19 mouse cellular contexts compared by ENCODE assay signal in genomic region chr11:98584629-98585177, GRCm38 (mm10). TPM values are rescaled to one million over a fixed set of nuclear protein-coding genes. Genes with fewer than 3 reads are reported as not detected.
DNase-seq lines count a peak whose midpoint lies in the region; ATAC-seq and TF ChIP-seq lines count a peak whose summit lies in the region.
"Had no signal": no experiment of that assay in that cellular context is flagged by ENCODE, and none has a peak within 500 bp of the region (broad histone marks: within the 10 kb centered on the region; RNA-seq: fewer than 3 reads in every experiment).

No protein-coding gene starts in this region.

- peaks cover 7% of the 10 kb centered on the region for H3K36me3 ChIP-seq in heart, embryonic 11.5 days (ENCODE audit: control insufficient read depth, insufficient read depth, low read length)
- H3K36me3 ChIP-seq in midbrain, embryonic 15.5 days (replicated peaks) = peaks cover 16% of the 10 kb centered on the region; the same call in 1 of the 2 replicates
- peaks cover 17% of the 10 kb centered on the region for H3K36me3 ChIP-seq in midbrain, postnatal 0 days (ENCODE audit: insufficient read depth, low read length)
- H3K36me3 ChIP-seq in intestine, embryonic 15.5 days = peaks cover 18% of the 10 kb centered on the region
- H3K36me3 ChIP-seq in liver, embryonic 15.5 days (replicated peaks) = peaks cover 18% of the 10 kb centered on the region

- no peak overlapping the region for H3K27ac ChIP-seq in heart, embryonic 11.5 days (ENCODE audit: low read depth, low read length)
- no peak overlapping the region for H3K27ac ChIP-seq in midbrain, embryonic 15.5 days
- no peak overlapping the region for H3K27ac ChIP-seq in midbrain, postnatal 0 days (ENCODE audit: low read depth, low read length)
- H3K27ac ChIP-seq in intestine, embryonic 15.5 days = no peak overlapping the region
- peak overlapping the region; percentile 100 for H3K27ac ChIP-seq in liver, embryonic 15.5 days (replicated peaks)
- H3K27ac ChIP-seq: forebrain, embryonic 15.5 days; hindbrain, embryonic 14.5 days had no signal

- TF ChIP-seq CTCF in midbrain, postnatal 0 days (IDR thresholded peaks at IDR 0.05) = no peak

- peaks cover 80% of the 10 kb centered on the region for H3K4me1 ChIP-seq in heart, embryonic 11.5 days (ENCODE audit: control insufficient read depth, insufficient read depth, low read length)
- H3K4me1 ChIP-seq in midbrain, embryonic 15.5 days = peaks cover 36% of the 10 kb centered on the region
- peaks cover 20% of the 10 kb centered on the region for H3K4me1 ChIP-seq in midbrain, postnatal 0 days (ENCODE audit: insufficient read depth, low read length)
- peaks cover 59% of the 10 kb centered on the region for H3K4me1 ChIP-seq in intestine, embryonic 15.5 days (replicated peaks)
- H3K4me1 ChIP-seq in liver, embryonic 15.5 days (replicated peaks) = peaks cover 94% of the 10 kb centered on the region

- H3K9ac ChIP-seq in heart, embryonic 11.5 days (ENCODE audit: low read depth, low read length) = peak overlapping the region; percentile 34
- H3K9ac ChIP-seq in midbrain, embryonic 15.5 days = no peak overlapping the region
- H3K9ac ChIP-seq in midbrain, postnatal 0 days (replicated peaks; ENCODE audit: low read length, poor library complexity, severe bottlenecking) = no peak overlapping the region
- no peak overlapping the region for H3K9ac ChIP-seq in intestine, embryonic 15.5 days
- peak overlapping the region; percentile 77 for H3K9ac ChIP-seq in liver, embryonic 15.5 days
- H3K9ac ChIP-seq: forebrain, embryonic 15.5 days; hindbrain, embryonic 14.5 days had no signal

- H3K4me2 ChIP-seq in heart, embryonic 11.5 days = peak overlapping the region; percentile 81
- 0 out of 2 replicates have a peak overlapping the region, but pooled peaks have one; percentile 73 for H3K4me2 ChIP-seq in midbrain, embryonic 15.5 days
- no peak overlapping the region for H3K4me2 ChIP-seq in midbrain, postnatal 0 days (ENCODE audit: low read depth, low read length, poor library complexity, severe bottlenecking)
- peak overlapping the region; percentile 78 for H3K4me2 ChIP-seq in intestine, embryonic 15.5 days (replicated peaks)
- peak overlapping the region; percentile 84 for H3K4me2 ChIP-seq in liver, embryonic 15.5 days

- WGBS in heart, embryonic 11.5 days (ENCODE audit: insufficient replicate concordance) = 95% methylated on average over 6 of the region's 6 CpGs
- WGBS in midbrain, embryonic 15.5 days = 92% methylated on average over 6 of the region's 6 CpGs
- WGBS in midbrain, postnatal 0 days = 94% methylated on average over 6 of the region's 6 CpGs
- WGBS in intestine, embryonic 15.5 days = 91% methylated on average over 6 of the region's 6 CpGs
- 74% methylated on average over 6 of the region's 6 CpGs for WGBS in liver, embryonic 15.5 days (ENCODE audit: insufficient replicate concordance)

- H3K4me3 ChIP-seq in heart, embryonic 11.5 days (ENCODE audit: low read depth, low read length) = no peak overlapping the region
- H3K4me3 ChIP-seq in midbrain, embryonic 15.5 days = no peak overlapping the region
- no peak overlapping the region for H3K4me3 ChIP-seq in midbrain, postnatal 0 days (ENCODE audit: low read depth, low read length)
- no peak overlapping the region for H3K4me3 ChIP-seq in intestine, embryonic 15.5 days (replicated peaks)
- H3K4me3 ChIP-seq in liver, embryonic 15.5 days (replicated peaks) = peak overlapping the region; percentile 71

- no peak for ATAC-seq in heart, embryonic 11.5 days (replicated peaks; ENCODE audit: insufficient number of reproducible peaks, low FRiP score, low TSS enrichment)
- ATAC-seq in midbrain, embryonic 15.5 days (replicated peaks) = no peak
- ATAC-seq in midbrain, postnatal 0 days (ENCODE audit: low FRiP score) = no peak
- ATAC-seq in intestine, embryonic 15.5 days = no peak
- ATAC-seq in liver, embryonic 15.5 days (ENCODE audit: insufficient read depth) = no peak
- ATAC-seq: forebrain, embryonic 15.5 days; Patski had no signal

- no peaks in the 10 kb centered on the region for H3K27me3 ChIP-seq in heart, embryonic 11.5 days (ENCODE audit: control insufficient read depth, insufficient read depth, low read length)
- H3K27me3 ChIP-seq in midbrain, embryonic 15.5 days (replicated peaks) = no peaks in the 10 kb centered on the region
- no peaks in the 10 kb centered on the region for H3K27me3 ChIP-seq in midbrain, postnatal 0 days (ENCODE audit: insufficient read depth, low read length)
- H3K27me3 ChIP-seq in intestine, embryonic 15.5 days (replicated peaks) = no peaks in the 10 kb centered on the region
- H3K27me3 ChIP-seq in liver, embryonic 15.5 days = no peaks in the 10 kb centered on the region
- H3K27me3 ChIP-seq: forebrain, embryonic 15.5 days; Patski had no signal

- no peak for DNase-seq in heart, adult 8-10 months (ENCODE audit: low spot score)
- no peak for DNase-seq in midbrain, postnatal 0 days (ENCODE audit: low spot score)
- DNase-seq in urinary bladder, adult 18-20 months (ENCODE audit: low spot score in 2 of 2) = no peak
- no peak for DNase-seq in adrenal gland, postnatal 4 days (ENCODE audit: low spot score in 2 of 2)
- DNase-seq: adrenal gland, postnatal 36 days; cerebellum, adult 18-20 months; gastrocnemius, postnatal 14 days; right cerebral cortex, postnatal 25 days had no signal

- no peaks in the 10 kb centered on the region for H3K9me3 ChIP-seq in heart, embryonic 11.5 days (replicated peaks; ENCODE audit: control insufficient read depth, low read length)
- H3K9me3 ChIP-seq in midbrain, embryonic 15.5 days = no peaks in the 10 kb centered on the region
- no peaks in the 10 kb centered on the region for H3K9me3 ChIP-seq in midbrain, postnatal 0 days (ENCODE audit: low read length)
- no peaks in the 10 kb centered on the region for H3K9me3 ChIP-seq in intestine, embryonic 15.5 days
- no peaks in the 10 kb centered on the region for H3K9me3 ChIP-seq in liver, embryonic 15.5 days (replicated peaks)
- H3K9me3 ChIP-seq: forebrain, embryonic 15.5 days had no signal

RNA-seq across cellular contexts. Expression of gene Ormdl3, which starts 2.5 kb away (rescaled TPM):
- 9.6 and 15.0 TPM in 2 replicates for polyA plus RNA-seq in heart, embryonic 11.5 days (2014; fragmentation: Nextera tagmentation; extraction: Ambion mirVana)
- 10 to 100 TPM; 39.7 to 46.4 (median 43.1) TPM for total RNA-seq in heart, adult 8-10 months (2022)
- 120 TPM in 2 replicates for polyA plus RNA-seq in midbrain, embryonic 15.5 days (2015; fragmentation: Nextera tagmentation; extraction: Ambion mirVana)
- 104 and 115 TPM in 2 replicates for total RNA-seq in midbrain, postnatal 0 days (2014; rRNA removed)
- polyA plus RNA-seq in midbrain, postnatal 0 days (2015; fragmentation: Nextera tagmentation; extraction: Ambion mirVana) = 108 and 111 TPM in 2 replicates
- polyA plus RNA-seq in intestine, embryonic 15.5 days (2015; fragmentation: Nextera tagmentation; extraction: Ambion mirVana) = 50.5 and 55.2 TPM in 2 replicates
- polyA plus RNA-seq in liver, embryonic 15.5 days (2015; fragmentation: Nextera tagmentation; extraction: Ambion mirVana) = 40.6 and 45.4 TPM in 2 replicates
- total RNA-seq in adrenal gland, postnatal 4 days (2021) = 10 to 100 TPM; 74.7 to 84.1 TPM

RNA-seq across cellular contexts. Expression of gene Lrrc3c, which starts 13.4 kb away (rescaled TPM):
- not detected in 2 replicates for polyA plus RNA-seq in heart, embryonic 11.5 days (2014; fragmentation: Nextera tagmentation; extraction: Ambion mirVana)
- total RNA-seq in heart, adult 8-10 months (2022) = not detected
- polyA plus RNA-seq in midbrain, embryonic 15.5 days (2015; fragmentation: Nextera tagmentation; extraction: Ambion mirVana) = not detected in 2 replicates
- not detected in 2 replicates for total RNA-seq in midbrain, postnatal 0 days (2014; rRNA removed)
- not detected in 2 replicates for polyA plus RNA-seq in midbrain, postnatal 0 days (2015; fragmentation: Nextera tagmentation; extraction: Ambion mirVana)
- polyA plus RNA-seq in intestine, embryonic 15.5 days (2015; fragmentation: Nextera tagmentation; extraction: Ambion mirVana) = not detected in 2 replicates
- not detected in 2 replicates for polyA plus RNA-seq in liver, embryonic 15.5 days (2015; fragmentation: Nextera tagmentation; extraction: Ambion mirVana)
- not detected for total RNA-seq in adrenal gland, postnatal 4 days (2021)
- total RNA-seq: adrenal gland, postnatal 36 days; gastrocnemius, postnatal 14 days; layer of hippocampus, postnatal 10 days had no signal
- polyA plus RNA-seq: forebrain, embryonic 15.5 days; hindbrain, embryonic 14.5 days; kidney, embryonic 16.5 days; limb, embryonic 14.5 days; Patski; stomach, embryonic 14.5 days had no signal

RNA-seq across cellular contexts. Expression of gene Zpbp2, which starts 33.8 kb away (rescaled TPM):
- polyA plus RNA-seq in heart, embryonic 11.5 days (2014; fragmentation: Nextera tagmentation; extraction: Ambion mirVana) = 0.33 and 0.62 TPM in 2 replicates
- total RNA-seq in heart, adult 8-10 months (2022) = not detected
- 0.14 TPM in 1 of 2 replicates, not detected in the other for polyA plus RNA-seq in midbrain, embryonic 15.5 days (2015; fragmentation: Nextera tagmentation; extraction: Ambion mirVana)
- total RNA-seq in midbrain, postnatal 0 days (2014; rRNA removed) = 0.24 TPM in 1 of 2 replicates, not detected in the other
- 0.36 and 0.39 TPM in 2 replicates for polyA plus RNA-seq in midbrain, postnatal 0 days (2015; fragmentation: Nextera tagmentation; extraction: Ambion mirVana)
- 0.53 and 0.60 TPM in 2 replicates for polyA plus RNA-seq in intestine, embryonic 15.5 days (2015; fragmentation: Nextera tagmentation; extraction: Ambion mirVana)
- 0.62 and 0.79 TPM in 2 replicates for polyA plus RNA-seq in liver, embryonic 15.5 days (2015; fragmentation: Nextera tagmentation; extraction: Ambion mirVana)
- under 1 TPM in 1 of 2 experiments, not detected in 1; 0.45 TPM for total RNA-seq in adrenal gland, postnatal 4 days (2021)
- total RNA-seq: gastrocnemius, postnatal 14 days; layer of hippocampus, postnatal 10 days had no signal
- polyA plus RNA-seq: hindbrain, embryonic 14.5 days; stomach, embryonic 14.5 days had no signal

RNA-seq across cellular contexts. Expression of gene Ikzf3, which starts 38.9 kb away (rescaled TPM):
- polyA plus RNA-seq in heart, embryonic 11.5 days (2014; fragmentation: Nextera tagmentation; extraction: Ambion mirVana) = 0.13 TPM in 1 of 2 replicates, not detected in the other
- total RNA-seq in heart, adult 8-10 months (2022) = 1 to 10 TPM in 2 of 4 experiments, under 1 TPM in 2; 0.47 to 1.3 (median 0.86) TPM
- polyA plus RNA-seq in midbrain, embryonic 15.5 days (2015; fragmentation: Nextera tagmentation; extraction: Ambion mirVana) = 0.04 TPM in 1 of 2 replicates, not detected in the other
- 0.05 TPM in 1 of 2 replicates, not detected in the other for total RNA-seq in midbrain, postnatal 0 days (2014; rRNA removed)
- polyA plus RNA-seq in midbrain, postnatal 0 days (2015; fragmentation: Nextera tagmentation; extraction: Ambion mirVana) = 0.16 TPM in 1 of 2 replicates, not detected in the other
- polyA plus RNA-seq in intestine, embryonic 15.5 days (2015; fragmentation: Nextera tagmentation; extraction: Ambion mirVana) = 0.21 and 0.24 TPM in 2 replicates
- 0.10 and 0.13 TPM in 2 replicates for polyA plus RNA-seq in liver, embryonic 15.5 days (2015; fragmentation: Nextera tagmentation; extraction: Ambion mirVana)
- total RNA-seq in adrenal gland, postnatal 4 days (2021) = 1 to 10 TPM in 1 of 2 experiments, under 1 TPM in 1; 0.36 to 1.4 TPM
- total RNA-seq: layer of hippocampus, postnatal 10 days had no signal
- polyA plus RNA-seq: Patski had no signal

RNA-seq across cellular contexts. Expression of gene Gm12355, which starts 40.8 kb away (rescaled TPM):
- 0.34 and 0.44 TPM in 2 replicates for polyA plus RNA-seq in heart, embryonic 11.5 days (2014; fragmentation: Nextera tagmentation; extraction: Ambion mirVana)
- total RNA-seq in heart, adult 8-10 months (2022) = 10 to 100 TPM in 1 of 4 experiments, 1 to 10 TPM in 3; 4.8 to 12.3 (median 7.9) TPM
- polyA plus RNA-seq in midbrain, embryonic 15.5 days (2015; fragmentation: Nextera tagmentation; extraction: Ambion mirVana) = 0.66 and 0.72 TPM in 2 replicates
- total RNA-seq in midbrain, postnatal 0 days (2014; rRNA removed) = not detected in 2 replicates
- polyA plus RNA-seq in midbrain, postnatal 0 days (2015; fragmentation: Nextera tagmentation; extraction: Ambion mirVana) = 0.28 and 0.44 TPM in 2 replicates
- 0.99 and 1.0 TPM in 2 replicates for polyA plus RNA-seq in intestine, embryonic 15.5 days (2015; fragmentation: Nextera tagmentation; extraction: Ambion mirVana)
- polyA plus RNA-seq in liver, embryonic 15.5 days (2015; fragmentation: Nextera tagmentation; extraction: Ambion mirVana) = 0.38 and 0.44 TPM in 2 replicates
- 10 to 100 TPM; 23.3 to 26.6 TPM for total RNA-seq in adrenal gland, postnatal 4 days (2021)

Comparison
In these comparisons a context has a peak if more than half of its experiments do, and no peak if none do; other contexts are left out.
1. H3K9ac ChIP-seq: peak in heart, embryonic 11.5 days (single experiment) and liver, embryonic 15.5 days (single experiment); none in midbrain, embryonic 15.5 days (single experiment), midbrain, postnatal 0 days (single experiment) and intestine, embryonic 15.5 days (single experiment).